In genomic region chr2:80388341-80388740, GRCm38 (mm10) we compare ENCODE assay signal across 22 mouse cellular contexts. TPM values are rescaled to one million over a fixed set of nuclear protein-coding genes. Genes with fewer than 3 reads are reported as not detected.
DNase-seq lines count a peak whose midpoint lies in the region; ATAC-seq lines count a peak whose summit lies in the region.
"Had no signal": no experiment of that assay in that cellular context is flagged by ENCODE, and none has a peak within 500 bp of the region (broad histone marks: within the 10 kb centered on the region; RNA-seq: fewer than 3 reads in every experiment).

No protein-coding gene starts in this region.

- H3K9ac ChIP-seq in hindbrain, embryonic 14.5 days: no peak overlapping the region
- H3K9ac ChIP-seq: embryonic facial prominence, embryonic 12.5 days; hindbrain, embryonic 15.5 days; lung, embryonic 15.5 days; midbrain, embryonic 13.5 days had no signal

- H3K36me3 ChIP-seq in hindbrain, embryonic 14.5 days (replicated peaks; ENCODE audit: control insufficient read depth, insufficient read depth): no peaks in the 10 kb centered on the region
- H3K36me3 ChIP-seq: embryonic facial prominence, embryonic 12.5 days; hindbrain, embryonic 15.5 days; lung, embryonic 15.5 days; midbrain, embryonic 13.5 days had no signal

- H3K4me1 ChIP-seq in hindbrain, embryonic 14.5 days (replicated peaks; ENCODE audit: control insufficient read depth, insufficient read depth, low read length): no peaks in the 10 kb centered on the region
- H3K4me1 ChIP-seq: embryonic facial prominence, embryonic 12.5 days; hindbrain, embryonic 15.5 days; lung, embryonic 15.5 days; midbrain, embryonic 13.5 days had no signal

- DNase-seq in frontal cortex, adult 2 months (ENCODE audit: extremely low spot score in 1 of 2, low spot score in 1 of 2): peak; percentile 26 to 44
- no peak for DNase-seq in frontal cortex, postnatal 14 days (ENCODE audit: low spot score in 2 of 2)
- peak; percentile 2 for DNase-seq in lung, postnatal 36 days
- no peak for DNase-seq in lung, postnatal 4 days
- DNase-seq in layer of hippocampus, postnatal 14 days (ENCODE audit: low spot score in 2 of 2): peak; percentile 30 to 77
- no peak for DNase-seq in hindbrain, embryonic 14.5 days (ENCODE audit: low spot score)
- DNase-seq in kidney, postnatal 36 days: no peak
- DNase-seq in thymus, postnatal 0 days (ENCODE audit: low spot score): no peak
- DNase-seq: cerebellum, adult 8-10 months; thymus, postnatal 14 days had no signal

- no peak overlapping the region for H3K4me3 ChIP-seq in hindbrain, embryonic 14.5 days (replicated peaks; ENCODE audit: low read length)
- H3K4me3 ChIP-seq: embryonic facial prominence, embryonic 12.5 days; heart, adult 2 months; hindbrain, embryonic 15.5 days; lung, embryonic 15.5 days; midbrain, embryonic 13.5 days had no signal

- no peak for ATAC-seq in hindbrain, embryonic 14.5 days (ENCODE audit: low FRiP score)
- ATAC-seq: forebrain, embryonic 16.5 days; intestine, embryonic 16.5 days; midbrain, embryonic 13.5 days had no signal

- H3K4me2 ChIP-seq in hindbrain, embryonic 14.5 days (replicated peaks): no peak overlapping the region
- H3K4me2 ChIP-seq: embryonic facial prominence, embryonic 12.5 days; hindbrain, embryonic 15.5 days; liver, embryonic 11.5 days; lung, embryonic 15.5 days; midbrain, embryonic 13.5 days had no signal

- H3K27me3 ChIP-seq in hindbrain, embryonic 14.5 days (ENCODE audit: control insufficient read depth, insufficient read depth, low read length): no peaks in the 10 kb centered on the region
- H3K27me3 ChIP-seq: embryonic facial prominence, embryonic 12.5 days; hindbrain, embryonic 15.5 days; lung, embryonic 15.5 days; midbrain, embryonic 13.5 days had no signal

- H3K27ac ChIP-seq in hindbrain, embryonic 14.5 days: no peak overlapping the region
- H3K27ac ChIP-seq: embryonic facial prominence, embryonic 12.5 days; heart, adult 2 months; hindbrain, embryonic 15.5 days; kidney, postnatal 0 days; lung, embryonic 15.5 days; midbrain, embryonic 13.5 days had no signal

- no peaks in the 10 kb centered on the region for H3K9me3 ChIP-seq in hindbrain, embryonic 14.5 days (ENCODE audit: control insufficient read depth, low read length)
- H3K9me3 ChIP-seq: embryonic facial prominence, embryonic 12.5 days; hindbrain, embryonic 15.5 days; lung, embryonic 15.5 days; midbrain, embryonic 13.5 days had no signal

- 93% methylated on average over 3 of the region's 3 CpGs for WGBS in hindbrain, embryonic 14.5 days

RNA-seq across cellular contexts. Expression of gene Frzb, which starts 59.1 kb away (rescaled TPM):
- 44.1 and 45.1 TPM in 2 replicates for polyA plus RNA-seq in frontal cortex, adult 2 months (2012; rRNA removed)
- 10 to 100 TPM; 24.4 to 25.5 TPM for total RNA-seq in layer of hippocampus, postnatal 14 days (2021)
- polyA plus RNA-seq in hindbrain, embryonic 14.5 days (2014; fragmentation: Nextera tagmentation; extraction: Ambion mirVana): 16.6 and 19.1 TPM in 2 replicates
- polyA plus RNA-seq in thymus, postnatal 0 days (2015; fragmentation: Nextera tagmentation; extraction: Ambion mirVana): 0.10 and 0.28 TPM in 2 replicates
- total RNA-seq: common myeloid progenitor, adult 5-6 weeks; megakaryocyte progenitor cell, adult 5-6 weeks; MEL had no signal

Comparison
In these comparisons a context has a peak if more than half of its experiments do, and no peak if none do; other contexts are left out.
1. DNase-seq: peak in frontal cortex, adult 2 months (2 of 2), lung, postnatal 36 days (single experiment) and layer of hippocampus, postnatal 14 days (2 of 2); none in frontal cortex, postnatal 14 days (0 of 2), lung, postnatal 4 days (0 of 2), hindbrain, embryonic 14.5 days (single experiment), kidney, postnatal 36 days (0 of 2) and thymus, postnatal 0 days (single experiment).
2. RNA of gene Frzb, which starts 59.1 kb away (polyA plus RNA-seq): 44.1 to 45.1 TPM in frontal cortex, adult 2 months and 16.6 to 19.1 TPM in hindbrain, embryonic 14.5 days; 0.10 to 0.28 TPM in thymus, postnatal 0 days; every median in the first group is over 10 times any median in the second.